Mouse (Mus musculus) bone marrow, adult 2 months (tissue): ENCODE results near the gene Zfp451.

Experiments
- CTCF ChIP-seq: fragments of 200-500 bp; IDR thresholded peaks from 2 replicates; pipeline ENCODE4 v1.5.1; 2011; ENCODE audit warnings: low read length, control low read depth; ENCODE audit not compliant: control insufficient read depth, insufficient read depth
- POLR2A ChIP-seq: fragments of 200-500 bp; IDR thresholded peaks from 2 replicates; pipeline ENCODE4 v1.6.1; 2011; ENCODE audit warnings: low read depth, mild to moderate bottlenecking, control low read depth, low read length, borderline replicate concordance; ENCODE audit not compliant: control insufficient read depth

DNA sequence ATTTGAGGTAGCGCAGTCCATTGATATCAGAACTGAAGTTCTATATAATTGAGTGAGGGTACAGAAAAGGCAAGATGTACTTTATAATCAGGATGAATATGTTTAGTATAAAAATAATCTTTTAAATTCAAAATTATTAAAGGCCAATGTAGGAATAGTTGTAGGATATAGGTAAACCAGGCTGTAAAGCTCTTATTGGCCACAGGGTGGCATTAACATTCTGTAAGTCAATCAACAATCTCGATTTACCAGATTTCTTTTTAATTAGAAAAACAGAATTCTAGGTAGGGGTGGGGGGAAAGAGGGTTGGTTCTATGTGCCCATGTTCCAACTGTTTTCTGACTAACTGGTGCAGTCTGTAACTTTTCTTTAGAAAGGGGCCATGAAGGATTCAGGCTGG lies 32.4 kb upstream of the Zfp451 start:
- TF ChIP-seq POLR2A, result no peak
- no peak for TF ChIP-seq CTCF
